Mouse (Mus musculus) liver, adult 2 months (tissue): Measurements from ENCODE around the gene Fars2. TPM values are rescaled to one million over a fixed set of nuclear protein-coding genes. Genes with fewer than 3 reads are reported as not detected.

ENCODE experiments used
- DNase-seq: peaks from one replicate; pipeline ENCODE4 v3.0.0-alpha.2; 2011; ENCODE audit warnings: low read depth, low spot score; ENCODE audit errors: extremely low read depth
- H3K27ac ChIP-seq: fragments of 200-500 bp; replicated peaks from 2 replicates; pipeline ENCODE4 v1.5.1; 2012; ENCODE audit warnings: low read depth, mild to moderate bottlenecking, control low read depth, inconsistent platforms, low read length; ENCODE audit not compliant: insufficient read depth
- H3K27me3 ChIP-seq: fragments of 200-500 bp; 2 replicates; pipeline ENCODE4 v1.6.1; 2012; ENCODE audit warnings: mild to moderate bottlenecking, moderate library complexity, low read length, inconsistent platforms; ENCODE audit not compliant: control insufficient read depth, insufficient read depth
- H3K36me3 ChIP-seq: fragments of 200-500 bp; 2 replicates; pipeline ENCODE4 v1.6.1; 2012; ENCODE audit warnings: low read length, inconsistent platforms; ENCODE audit not compliant: control insufficient read depth, insufficient read depth
- H3K4me1 ChIP-seq: fragments of 200-500 bp; 2 replicates; pipeline ENCODE4 v1.6.1; 2011; ENCODE audit warnings: low read length; ENCODE audit not compliant: control insufficient read depth, insufficient read depth
- H3K4me3 ChIP-seq: fragments of 200-500 bp; 2 replicates; pipeline ENCODE4 v1.5.1; 2011; ENCODE audit warnings: low read depth, mild to moderate bottlenecking, control low read depth, low read length, moderate library complexity; ENCODE audit not compliant: insufficient read depth
- H3K79me2 ChIP-seq: fragments of 200-500 bp; 2 replicates; pipeline ENCODE4 v1.6.1; 2012; ENCODE audit warnings: inconsistent platforms, mild to moderate bottlenecking, low read length, moderate library complexity; ENCODE audit not compliant: control insufficient read depth, insufficient read depth
- H3K9ac ChIP-seq: fragments of 200-500 bp; 2 replicates; pipeline ENCODE4 v1.6.1; 2012; ENCODE audit warnings: low read depth, mild to moderate bottlenecking, control low read depth, inconsistent platforms, low read length
- CTCF ChIP-seq: fragments of 200-500 bp; IDR thresholded peaks from 2 replicates; pipeline ENCODE4 v1.5.1; 2011; ENCODE audit warnings: low read depth, low read length, control low read depth
- POLR2A ChIP-seq: fragments of 200-500 bp; IDR thresholded peaks from 2 replicates; pipeline ENCODE4 v1.6.1; 2011; ENCODE audit warnings: low read length, control low read depth; ENCODE audit not compliant: insufficient read depth; ENCODE audit errors: extremely low read depth
- WGBS: fragments of 180-500 bp; shearing (Covaris S2); methylation state at CpG from one replicate; pipeline ENCODE4 v1.1.7; 2018; 5-methylcytosine and 5-hydroxymethylcytosine counted together
- polyA plus RNA-seq: library from polyadenylated mRNA; depleted of rRNA; stranded (reverse); fragments of >200 nt; gene quantifications from 2 replicates; pipeline ENCODE4 v1.2.3, GENCODE M21; 2012
- total RNA-seq: library from RNA; depleted of rRNA; stranded (reverse); fragments of >200 nt; gene quantifications from 2 replicates; pipeline ENCODE4 v1.2.3, GENCODE M21; 2014

Fars2 gene
- total and polyA plus RNA-seq, 2 experiments = 47.1 to 58.4 TPM

- no peak overlapping the region for H3K4me3 ChIP-seq
- H3K27me3 ChIP-seq = no peaks in the 10 kb centered on the region
- no peaks in the 10 kb centered on the region for H3K79me2 ChIP-seq
- TF ChIP-seq CTCF (no peak), POLR2A (no peak)
- H3K27ac ChIP-seq = no peak overlapping the region
- no peaks in the 10 kb centered on the region for H3K36me3 ChIP-seq
- H3K4me1 ChIP-seq = no peaks in the 10 kb centered on the region
- no peak for DNase-seq
- H3K9ac ChIP-seq = no peak overlapping the region
- WGBS = 94% methylated on average over 5 of the region's 5 CpGs
Observed at GRCm38 (mm10) chr13:36294503-36294902, 177.3 kb downstream of the Fars2 start.

GRCm38 (mm10) chr13:36295848-36296247, 178.6 kb downstream of the Fars2 start:
- no peak overlapping the region for H3K4me3 ChIP-seq
- H3K79me2 ChIP-seq = no peaks in the 10 kb centered on the region
- H3K9ac ChIP-seq = no peak overlapping the region
- no peak for TF ChIP-seq POLR2A
- no peak for TF ChIP-seq CTCF
- H3K4me1 ChIP-seq = no peaks in the 10 kb centered on the region
- 27% methylated on average over 6 of the region's 6 CpGs for WGBS
- H3K27me3 ChIP-seq = no peaks in the 10 kb centered on the region
- H3K27ac ChIP-seq = no peak overlapping the region
- peak; percentile 20 for DNase-seq
- H3K36me3 ChIP-seq = no peaks in the 10 kb centered on the region

GRCm38 (mm10) chr13:36296574-36296973, 179.4 kb downstream of the Fars2 start:
- 89% methylated on average over 4 of the region's 4 CpGs for WGBS

GRCm38 (mm10) chr13:36297950-36298781, 181.0 kb downstream of the Fars2 start:
- Histone ChIP-seq H3K27ac (no peak overlapping the region), H3K27me3 (no peaks in the 10 kb centered on the region), H3K36me3 (no peaks in the 10 kb centered on the region), H3K4me3 (no peak overlapping the region), H3K79me2 (no peaks in the 10 kb centered on the region), H3K4me1 (no peaks in the 10 kb centered on the region), H3K9ac (no peak overlapping the region)
- no peak for DNase-seq
- TF ChIP-seq CTCF (no peak), POLR2A (no peak)
- 86% methylated on average over 3 of the region's 3 CpGs for WGBS

More at GRCm38 (mm10) chr13:36296574-36296973, 179.4 kb downstream of the Fars2 start:
- H3K27me3 ChIP-seq = no peaks in the 10 kb centered on the region
- no peak for DNase-seq
- no peak for TF ChIP-seq POLR2A
- no peak for TF ChIP-seq CTCF
- no peak overlapping the region for H3K9ac ChIP-seq
- H3K4me3 ChIP-seq = no peak overlapping the region
- H3K27ac ChIP-seq = no peak overlapping the region
- H3K79me2 ChIP-seq = no peaks in the 10 kb centered on the region
- H3K36me3 ChIP-seq = no peaks in the 10 kb centered on the region
- no peaks in the 10 kb centered on the region for H3K4me1 ChIP-seq

GRCm38 (mm10) chr13:36298782-36299031, 181.5 kb downstream of the Fars2 start:
- no peak overlapping the region for H3K27ac ChIP-seq
- no peaks in the 10 kb centered on the region for H3K27me3 ChIP-seq
- no peak overlapping the region for H3K4me3 ChIP-seq
- no peak for TF ChIP-seq POLR2A
- TF ChIP-seq CTCF = no peak
- H3K4me1 ChIP-seq = no peaks in the 10 kb centered on the region
- H3K9ac ChIP-seq = no peak overlapping the region
- no peaks in the 10 kb centered on the region for H3K36me3 ChIP-seq
- DNase-seq = no peak
- H3K79me2 ChIP-seq = no peaks in the 10 kb centered on the region

GRCm38 (mm10) chr13:36302770-36303169, 185.6 kb downstream of the Fars2 start:
- no peak overlapping the region for H3K9ac ChIP-seq
- H3K27me3 ChIP-seq = no peaks in the 10 kb centered on the region
- H3K36me3 ChIP-seq = no peaks in the 10 kb centered on the region
- no peaks in the 10 kb centered on the region for H3K79me2 ChIP-seq
- DNase-seq = peak; percentile 75
- H3K4me1 ChIP-seq = no peaks in the 10 kb centered on the region
- no peak overlapping the region for H3K4me3 ChIP-seq
- no peak for TF ChIP-seq CTCF
- TF ChIP-seq POLR2A = no peak
- 52% methylated on average over 3 of the region's 3 CpGs for WGBS
- no peak overlapping the region for H3K27ac ChIP-seq
